Mouse (Mus musculus): ENCODE data around the gene Ciao2a.
A peak's percentile ranks its signal among the peaks of the same experiment; 100 is the strongest.

The Ciao2a gene

DNA sequence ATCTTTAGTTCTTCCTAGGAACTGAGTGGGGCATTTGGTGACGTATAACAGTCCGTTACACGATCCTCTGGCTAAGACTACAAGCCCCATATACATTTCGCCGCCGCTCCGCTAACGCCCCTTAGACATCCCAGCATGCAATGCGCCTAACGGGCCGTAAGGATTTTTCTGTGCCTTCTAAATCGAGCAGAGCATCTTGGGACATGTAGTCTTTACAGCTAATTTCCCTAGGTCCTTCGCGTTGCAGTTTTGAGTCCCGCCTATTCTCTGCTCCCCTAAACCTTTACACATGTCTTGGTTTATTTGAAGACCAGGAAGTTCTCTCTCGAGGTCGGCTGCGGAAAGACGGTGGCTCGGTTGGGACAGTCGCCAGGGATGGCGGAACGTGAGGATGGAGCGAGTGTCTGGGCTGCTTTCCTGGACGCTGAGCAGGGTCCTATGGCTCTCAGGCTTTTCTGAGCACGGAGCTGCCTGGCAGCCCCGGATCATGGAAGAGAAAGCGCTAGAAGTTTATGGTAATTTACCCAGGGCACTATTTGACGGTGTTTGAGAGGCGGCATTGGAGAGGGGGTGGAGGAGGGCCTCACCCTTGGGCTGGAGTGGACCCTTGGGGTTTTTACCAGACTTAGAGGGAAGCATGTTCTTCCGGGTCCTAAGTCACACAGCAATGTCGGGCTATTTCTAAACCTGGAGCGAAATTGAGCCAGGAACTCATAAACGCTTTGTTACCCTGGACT is at the start of gene Ciao2a, which contains the start of gene Snx1:
Gene Ciao2a (plus strand): TSS at position 156 of the 737 bp plus-strand sequence.
Gene Snx1 (minus strand): TSS at position 132 of the 737 bp plus-strand sequence.
- peak; percentile 92 to 98 for DNase-seq

DNA sequence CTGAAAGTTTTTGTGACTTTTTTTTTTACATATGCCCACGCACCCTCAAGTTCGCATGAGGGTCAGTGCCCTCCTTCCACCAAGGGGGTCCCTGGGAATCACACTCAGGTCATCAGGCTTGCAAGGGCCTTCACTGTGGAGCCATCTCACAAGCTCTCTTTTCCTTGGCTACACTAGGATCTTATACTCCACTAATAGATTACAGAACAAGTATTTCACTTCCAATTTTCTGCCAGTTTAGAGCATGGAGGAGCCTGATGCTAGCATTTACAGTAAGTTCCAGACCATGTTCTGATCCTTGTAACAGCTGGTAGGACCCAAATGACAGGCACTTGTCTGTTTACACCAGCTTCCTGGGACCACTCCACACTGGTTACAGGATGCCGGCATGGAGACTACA is 48.3 kb upstream of the Ciao2a start:
- DNase-seq: no peak

DNA sequence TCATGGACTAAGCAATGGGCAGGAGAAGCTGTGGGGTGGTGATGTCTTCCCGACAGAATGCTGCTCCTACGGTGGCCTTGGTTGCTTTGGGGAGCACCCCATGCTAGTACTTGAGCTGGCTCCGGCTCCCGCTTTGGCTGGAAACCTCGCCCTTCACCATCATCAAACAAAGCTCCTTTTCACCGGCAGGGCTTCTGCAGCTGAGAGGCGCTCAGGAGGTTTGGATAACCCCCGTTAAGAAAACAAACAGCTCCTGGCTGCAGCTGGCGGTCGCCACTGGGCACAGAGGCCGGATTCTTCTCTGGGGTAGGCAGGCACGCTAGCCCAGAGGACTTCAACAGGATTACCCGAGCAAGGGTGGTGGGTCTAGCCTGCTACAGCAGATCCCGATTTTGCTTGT is 47.9 kb upstream of the Ciao2a start:
- DNase-seq: no peak

GRCm38 (mm10) chr9:66080804-66081459 is 45.5 kb upstream of the Ciao2a start:
- DNase-seq: no peak

DNA sequence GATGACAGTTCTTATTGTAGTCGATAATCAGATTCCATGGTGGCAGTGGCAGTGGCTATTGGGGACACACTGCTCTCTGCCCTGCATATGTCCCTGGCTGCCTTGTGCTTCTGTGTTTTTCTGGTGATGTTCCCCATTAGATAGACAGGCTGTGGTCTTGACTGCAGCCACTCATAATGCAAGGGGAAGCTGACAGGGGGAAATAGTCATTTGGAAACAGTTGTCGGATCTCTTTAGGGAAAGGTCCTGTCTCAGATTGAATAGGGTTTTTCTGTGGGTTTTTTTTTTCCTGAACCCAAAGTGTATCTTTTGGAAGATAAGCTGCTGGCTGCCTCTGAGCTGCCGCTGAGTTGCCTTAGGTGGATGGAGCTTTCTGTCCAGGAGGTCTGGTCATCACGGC is 44.4 kb upstream of the Ciao2a start:
- DNase-seq: no peak

DNA sequence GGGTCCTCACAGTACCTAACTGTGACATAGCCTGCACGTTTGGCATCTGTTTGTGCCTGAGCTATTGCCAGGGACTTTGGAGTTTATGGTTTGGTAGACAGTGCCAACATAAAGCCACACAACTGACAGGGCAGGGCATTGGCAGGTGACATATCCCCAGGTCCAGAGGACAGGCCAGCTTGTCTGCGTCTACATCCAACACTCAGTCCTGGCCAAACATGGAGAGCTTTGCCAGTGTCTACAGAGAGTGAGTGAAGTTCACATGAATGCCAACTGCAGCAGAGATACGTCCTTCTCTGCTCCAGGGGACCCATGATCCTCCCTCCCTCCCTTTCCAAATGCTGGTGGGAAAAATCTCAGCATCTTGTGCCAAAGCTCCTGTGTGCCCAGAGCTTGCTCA is 42.2 kb upstream of the Ciao2a start:
- no peak for DNase-seq

DNA sequence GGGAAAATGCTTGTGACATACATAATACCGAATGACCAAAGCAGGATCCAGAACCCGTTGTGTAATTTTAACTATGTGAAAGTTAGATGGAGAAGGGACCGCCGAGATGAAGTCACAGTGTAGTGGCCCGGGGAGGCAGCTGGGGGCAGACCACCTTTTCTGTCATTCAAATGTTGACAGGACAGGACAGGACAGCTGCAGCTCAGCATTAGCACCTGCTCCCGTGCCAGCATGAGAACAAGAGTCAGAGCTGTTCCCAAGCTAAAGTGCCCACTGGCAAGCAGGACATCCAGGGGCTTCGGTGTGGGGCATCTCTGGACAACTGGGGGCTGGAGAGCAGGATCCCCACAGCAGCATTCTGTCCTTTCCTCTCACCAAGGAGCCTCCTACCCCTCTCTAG is 39.3 kb upstream of the Ciao2a start:
- no peak for DNase-seq

- DNase-seq: peak; percentile 57 to 60
Measured at GRCm38 (mm10) chr9:66088411-66088810, 38.0 kb upstream of the Ciao2a start.

DNA sequence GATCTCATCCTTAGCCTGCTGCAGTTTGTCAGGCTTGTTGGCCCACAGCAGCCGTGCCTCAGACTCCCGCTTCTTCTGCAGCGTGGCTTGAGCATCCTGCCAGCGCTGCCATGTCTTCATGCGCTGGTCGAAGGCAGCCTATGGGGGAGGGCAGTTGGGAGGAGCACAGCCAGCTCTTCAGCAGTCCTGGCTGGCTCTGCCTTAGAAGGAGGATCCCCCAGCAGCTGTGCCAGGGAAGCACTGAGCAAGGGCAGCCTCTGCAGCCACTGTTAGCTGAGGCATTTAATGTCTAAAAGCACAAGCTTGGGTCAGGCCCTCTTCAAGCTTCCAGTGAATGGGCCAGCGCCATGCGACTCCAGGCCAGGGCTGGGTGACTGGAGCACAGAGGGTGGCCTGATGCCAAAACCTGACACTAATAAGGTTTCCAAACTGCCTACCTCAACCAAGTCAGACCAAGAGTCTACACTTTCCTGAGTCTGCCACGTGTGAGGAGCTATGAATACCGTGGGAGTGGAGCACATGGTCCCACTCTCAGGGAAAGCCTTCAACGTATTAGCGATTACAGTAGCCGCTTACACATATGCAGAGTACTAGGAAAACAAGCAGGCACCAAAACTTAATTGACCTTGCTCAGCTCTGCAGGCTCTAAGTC is 35.7 kb upstream of the Ciao2a start:
- no peak for DNase-seq

GRCm38 (mm10) chr9:66091327-66092231 is 34.8 kb upstream of the Ciao2a start:
- DNase-seq: no peak

DNA sequence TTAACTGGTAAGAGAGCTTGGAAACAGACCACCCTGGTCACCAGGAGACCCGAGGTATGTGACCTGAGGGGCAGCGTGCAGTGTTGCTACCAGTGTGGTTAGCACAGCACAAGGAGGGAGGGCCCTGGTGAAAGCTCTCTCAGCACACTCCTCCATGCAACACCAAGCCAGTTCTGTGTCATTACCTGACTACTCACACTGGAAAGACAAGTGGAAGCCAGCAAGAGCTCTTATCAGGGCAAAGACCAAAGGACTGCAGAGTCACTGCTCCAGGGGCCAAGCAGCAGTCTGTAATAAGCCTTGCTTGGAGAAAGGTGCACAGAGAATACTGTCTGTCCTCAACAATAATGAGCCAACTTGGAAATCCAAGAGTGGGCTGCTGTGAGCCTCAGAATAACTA is 33.7 kb upstream of the Ciao2a start:
- DNase-seq: no peak

- no peak for DNase-seq
Measured at GRCm38 (mm10) chr9:66101577-66101976, 24.8 kb upstream of the Ciao2a start.

DNA sequence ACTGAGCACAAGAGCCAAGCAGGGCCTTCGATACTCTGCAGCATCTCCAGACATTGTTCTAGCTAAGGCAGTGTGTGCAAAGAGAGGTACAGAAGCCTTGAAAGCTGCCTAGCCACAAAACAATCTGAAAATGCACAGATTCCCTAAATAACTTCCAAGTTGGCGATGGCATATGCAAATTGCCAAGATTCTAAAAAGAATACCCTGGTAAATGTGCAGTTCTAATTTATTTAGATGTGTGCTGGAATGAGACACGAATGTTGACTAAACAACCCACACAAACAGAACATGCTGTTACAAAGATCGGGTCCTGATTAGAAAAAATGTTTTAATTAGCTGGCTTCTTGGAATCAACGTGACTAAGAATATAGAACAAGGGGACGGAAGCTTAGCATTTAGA is 23.7 kb upstream of the Ciao2a start:
- DNase-seq: no peak

DNA sequence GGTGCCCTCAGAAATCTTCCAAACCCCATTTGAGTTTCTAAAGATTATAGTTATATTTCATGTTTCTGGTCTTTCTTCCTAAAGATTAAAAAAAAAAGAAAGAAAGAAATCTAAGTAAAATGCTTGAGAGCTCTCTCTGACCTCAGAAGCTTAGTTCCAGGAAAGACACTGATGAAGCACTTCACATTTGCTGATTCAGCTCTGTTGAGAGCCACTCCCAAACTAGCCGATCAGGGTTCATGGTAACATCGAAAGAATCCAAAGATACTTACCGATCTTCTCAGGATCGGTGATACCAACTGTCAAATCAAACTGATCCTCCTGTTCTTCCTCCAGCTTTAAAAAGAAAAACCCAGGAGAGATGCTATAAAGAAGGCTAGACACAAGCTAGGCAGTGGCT is 21.8 kb upstream of the Ciao2a start:
- no peak for DNase-seq

DNA sequence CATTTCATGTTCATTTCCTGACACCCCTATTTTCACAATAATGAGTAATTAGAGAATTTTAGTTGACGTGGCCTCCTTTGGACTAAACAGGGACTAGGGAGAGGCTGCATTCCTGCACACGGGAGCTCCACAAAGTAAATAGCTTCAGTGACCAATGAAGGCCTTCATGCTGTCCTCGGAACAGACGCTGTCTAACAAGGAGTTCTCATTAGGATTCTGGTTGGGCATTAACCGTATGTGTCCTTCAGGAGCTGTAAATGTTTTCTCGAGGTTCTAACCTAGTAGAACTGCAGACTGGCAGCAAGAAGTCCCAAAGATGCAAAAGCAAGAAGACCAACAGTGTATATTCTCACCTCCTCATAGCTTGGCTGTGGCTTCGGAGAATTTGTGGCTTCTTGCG is 21.2 kb upstream of the Ciao2a start:
- no peak for DNase-seq

DNA sequence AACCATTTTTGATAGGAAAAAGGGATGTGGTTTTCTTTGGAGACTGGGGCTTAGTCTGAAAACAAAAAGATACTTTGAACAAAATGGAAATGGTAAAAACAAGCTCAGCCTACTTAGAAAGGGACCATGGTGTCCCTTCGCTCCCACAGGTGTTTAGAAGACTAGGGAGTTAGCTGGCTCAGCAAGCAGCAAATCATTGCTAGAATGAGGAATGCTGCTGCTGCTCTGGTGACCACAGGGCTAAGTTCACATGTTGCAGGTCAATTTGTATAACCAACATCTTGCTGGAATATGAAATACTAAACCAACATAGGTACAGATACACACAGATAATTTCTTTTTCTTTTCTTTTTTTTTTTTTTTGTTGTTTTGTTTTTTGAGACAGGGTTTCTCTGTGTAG is 16.8 kb upstream of the Ciao2a start:
- no peak for DNase-seq

- DNase-seq: no peak
Measured at GRCm38 (mm10) chr9:66110126-66110525, 16.3 kb upstream of the Ciao2a start.

DNA sequence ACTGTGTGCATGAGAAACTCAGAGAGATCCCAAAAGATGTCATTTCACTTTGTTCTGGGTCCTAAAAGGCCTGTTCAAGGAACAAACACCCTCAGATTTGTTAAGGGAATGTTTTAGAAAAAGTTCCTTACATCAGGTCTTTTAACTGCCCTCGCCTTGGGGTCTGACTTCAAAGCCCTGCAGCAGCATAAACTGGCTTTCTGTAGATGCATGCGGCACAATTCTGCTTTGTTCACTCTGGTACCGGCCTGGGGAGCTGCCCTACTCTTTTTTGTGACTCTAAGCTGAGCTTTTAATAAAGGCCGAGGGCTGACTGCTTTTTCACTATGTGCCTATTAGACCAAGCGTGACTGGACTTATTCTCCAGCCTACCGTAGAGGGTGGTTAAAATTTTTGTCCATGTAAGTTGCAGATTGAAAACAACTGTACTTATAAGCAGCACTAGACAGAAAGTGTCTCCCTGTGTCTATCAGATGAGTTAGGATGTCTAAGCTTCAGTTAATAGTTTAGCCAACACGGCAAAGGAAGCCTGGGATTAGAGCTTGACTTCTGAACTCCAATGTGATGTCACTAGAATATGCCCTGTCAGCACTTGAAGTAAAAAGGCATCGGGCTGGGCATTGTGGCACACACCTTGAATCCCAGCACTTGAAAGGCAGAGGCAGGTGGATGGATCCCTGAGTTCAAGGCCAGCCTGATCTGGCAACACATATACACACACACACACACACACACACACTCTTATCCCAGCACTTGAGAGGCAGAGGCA is 15.6 kb upstream of the Ciao2a start:
- DNase-seq: no peak

- DNase-seq: no peak
Measured at GRCm38 (mm10) chr9:66114341-66114740, 12.1 kb upstream of the Ciao2a start.

DNA sequence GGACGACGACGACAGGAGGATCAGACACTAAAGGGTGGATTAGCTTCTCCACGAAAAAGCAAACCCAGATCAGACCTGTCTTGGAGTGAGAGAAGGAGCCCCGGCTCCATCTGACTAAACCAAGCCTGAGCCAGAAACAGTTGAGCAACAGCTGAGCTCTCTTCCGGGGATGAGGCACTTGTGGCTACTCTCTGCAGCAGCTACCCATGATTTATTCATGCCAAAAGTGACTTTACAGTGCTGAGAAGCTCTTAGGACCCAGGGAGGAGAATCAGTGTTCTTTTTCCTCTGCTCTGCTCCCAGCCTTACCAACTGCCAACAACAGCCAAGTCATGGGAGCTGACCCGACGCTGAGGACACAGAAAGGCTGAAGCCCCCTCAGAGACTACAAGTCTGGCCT is 9.5 kb upstream of the Ciao2a start:
- no peak for DNase-seq

DNA sequence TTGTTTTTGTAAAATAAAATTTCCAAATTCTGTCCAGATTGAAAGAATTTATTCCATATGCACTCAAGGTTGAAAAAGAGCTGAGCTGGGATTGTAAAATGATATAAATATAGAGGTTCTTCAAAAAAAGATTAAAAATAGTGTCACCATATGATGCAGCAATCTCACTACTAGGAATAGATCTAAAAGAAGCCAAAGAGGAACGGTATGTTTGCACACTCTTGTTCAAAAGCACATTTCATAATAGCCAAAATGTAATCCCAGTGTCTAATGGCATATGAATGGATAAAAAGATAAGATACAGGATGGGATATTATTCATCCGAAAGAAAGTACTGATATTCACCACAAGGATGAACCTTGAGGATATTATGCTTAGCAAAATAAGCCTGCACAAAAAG is 6.9 kb upstream of the Ciao2a start:
- no peak for DNase-seq

GRCm38 (mm10) chr9:66120106-66120505 is 6.3 kb upstream of the Ciao2a start:
- DNase-seq: no peak
